Mouse (Mus musculus): ENCODE measurements at regions not wholly inside any gene's neighbourhood (a gene's known extent, or its start where the extent isn't known, plus 50 kb on each side); places are given as distances from the start of the nearest gene placed in this dataset.

DNA sequence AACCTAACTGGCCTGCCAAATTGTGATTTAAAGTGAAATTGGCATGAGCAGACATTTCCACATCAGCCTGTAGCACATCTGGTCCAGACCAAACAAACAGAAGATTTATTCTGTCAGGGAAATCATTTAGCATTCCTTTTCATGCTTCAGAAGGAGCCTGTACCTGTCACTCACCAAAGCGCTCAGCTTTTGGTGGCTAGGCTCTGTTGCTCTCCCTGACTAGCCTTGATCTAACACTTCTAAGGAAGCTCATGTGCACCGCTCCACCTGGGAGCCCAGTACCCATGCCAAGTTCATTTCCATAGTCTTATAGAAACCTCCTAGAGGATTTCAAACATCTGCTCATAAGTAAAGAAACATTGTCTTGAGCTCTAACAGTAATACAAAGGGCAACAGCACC lies 253.8 kb upstream of the Tfap2d start:
- Histone ChIP-seq H3K27ac (no peak overlapping the region), H3K4me3 (no peak overlapping the region)
- TF ChIP-seq CTCF (IDR thresholded peaks at IDR 0.05) = no peak
- intact Hi-C loops (cut with DNase I) = no loop called here
- no peak for DNase-seq (ENCODE audit: extremely low spot score in 1 of 2, low spot score in 2 of 2)

DNA sequence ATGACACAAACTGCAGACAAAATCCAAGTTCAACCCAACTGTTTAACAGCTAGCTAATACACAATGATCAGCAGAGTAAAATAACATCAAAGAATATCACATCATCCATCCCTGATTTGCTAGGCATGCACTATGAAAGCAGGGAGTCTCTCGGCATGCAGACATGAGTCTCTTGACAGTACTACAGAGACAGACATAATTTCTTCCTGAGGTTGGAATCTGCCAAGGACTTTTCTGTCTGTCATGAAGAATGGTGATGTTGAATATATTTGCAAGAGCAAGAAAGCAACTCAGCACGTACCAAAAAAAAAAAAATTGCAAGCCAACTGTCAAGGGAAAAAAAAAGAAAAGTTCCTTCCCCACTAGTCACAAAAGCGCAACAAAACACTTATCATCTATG lies 245.4 kb upstream of the Tfap2d start:
- Histone ChIP-seq H3K27ac (no peak overlapping the region), H3K4me3 (no peak overlapping the region)
- intact Hi-C loops (cut with DNase I) = no loop called here
- no peak for TF ChIP-seq CTCF (IDR thresholded peaks at IDR 0.05)
- DNase-seq (ENCODE audit: extremely low spot score in 1 of 2, low spot score in 2 of 2) = no peak

DNA sequence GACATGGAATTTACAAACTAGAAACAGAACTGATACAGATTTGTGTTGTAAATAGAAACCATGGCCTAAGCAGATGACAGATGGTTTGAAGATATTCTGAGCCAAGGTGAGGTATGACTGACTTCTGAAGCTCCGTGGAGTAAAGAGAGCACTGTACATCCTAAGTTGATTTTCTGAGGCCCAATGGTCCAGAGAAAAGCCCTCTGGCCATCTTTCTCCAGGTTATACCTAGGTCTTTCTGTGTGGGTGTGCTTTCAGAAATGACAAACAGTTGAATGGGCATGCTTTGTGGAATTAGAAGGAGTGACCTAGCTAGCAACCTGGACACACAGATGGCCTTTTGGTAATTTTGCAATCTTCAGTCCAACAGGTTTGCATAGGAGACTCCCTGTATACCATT lies 199.6 kb upstream of the Tfap2d start:
- Histone ChIP-seq H3K4me3 (no peak overlapping the region), H3K27ac (no peak overlapping the region)
- intact Hi-C loops (cut with DNase I) = no loop called here
- TF ChIP-seq CTCF (IDR thresholded peaks at IDR 0.05) = no peak
- DNase-seq (ENCODE audit: extremely low spot score in 1 of 2, low spot score in 2 of 2) = no peak

DNA sequence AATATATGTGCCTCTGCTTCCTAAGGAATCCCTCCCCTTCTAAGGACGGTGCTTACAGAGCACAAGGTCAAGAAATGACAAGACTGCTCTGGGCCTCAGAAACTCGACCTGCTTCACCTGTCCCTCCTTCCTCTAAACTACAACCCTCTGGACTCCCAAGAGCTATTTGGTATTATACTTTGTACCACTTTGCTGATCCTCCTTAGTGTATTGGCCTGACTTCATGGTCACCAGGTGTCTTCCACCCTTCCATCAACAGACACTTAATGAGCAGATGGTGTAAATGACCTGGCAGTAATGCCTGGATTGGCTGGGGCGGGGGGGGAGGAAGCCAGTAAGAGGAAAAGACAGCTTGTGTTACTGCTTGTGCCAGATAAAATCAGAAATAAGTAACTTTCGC lies 199.1 kb upstream of the Tfap2d start:
- intact Hi-C loops (cut with DNase I) = no loop called here
- Histone ChIP-seq H3K27ac (no peak overlapping the region), H3K4me3 (no peak overlapping the region)
- no peak for DNase-seq (ENCODE audit: extremely low spot score in 1 of 2, low spot score in 2 of 2)
- TF ChIP-seq CTCF (IDR thresholded peaks at IDR 0.05) = no peak

DNA sequence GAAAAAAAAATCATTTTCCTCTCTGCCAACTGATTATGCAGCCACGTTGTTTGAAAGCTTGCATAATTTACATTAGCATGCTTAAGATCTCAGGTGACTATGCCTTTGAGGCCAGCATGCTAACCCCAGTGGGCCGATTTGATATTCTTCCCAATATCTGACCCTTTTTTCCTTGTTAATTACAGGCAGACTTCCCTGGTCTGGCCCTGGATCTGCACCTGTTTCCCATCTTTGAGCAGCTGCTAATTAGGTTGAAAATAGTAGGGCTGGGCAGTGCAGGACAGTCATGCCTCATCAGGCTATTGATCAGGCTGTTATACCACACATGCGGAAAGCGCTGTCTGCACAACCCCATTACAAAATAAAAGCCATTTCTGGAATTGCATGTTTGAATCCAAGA lies 191.2 kb upstream of the Tfap2d start:
- DNase-seq (ENCODE audit: extremely low spot score in 1 of 2, low spot score in 2 of 2) = no peak
- Histone ChIP-seq H3K27ac (no peak overlapping the region), H3K4me3 (no peak overlapping the region)
- no peak for TF ChIP-seq CTCF (IDR thresholded peaks at IDR 0.05)
- intact Hi-C loops (cut with DNase I) = no loop called here

DNA sequence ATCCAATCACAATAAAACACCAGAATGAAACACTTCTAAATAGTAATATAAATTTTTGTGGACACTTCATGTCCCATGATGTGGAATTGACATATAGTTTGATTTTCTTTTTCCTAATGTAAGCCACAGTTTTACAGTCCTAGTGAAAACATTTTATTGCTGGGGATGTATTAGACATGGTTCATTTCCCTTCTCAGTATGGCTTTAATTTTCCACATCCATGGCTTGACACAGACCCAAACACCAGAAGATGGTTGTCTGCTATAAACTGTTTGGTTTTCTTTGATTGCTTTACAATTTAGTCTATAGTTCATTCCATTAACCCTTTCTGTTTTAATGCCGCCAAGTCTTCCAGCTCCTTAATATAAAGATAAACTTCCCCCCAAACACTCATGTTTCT lies 146.5 kb upstream of the Tfap2d start:
- no peak overlapping the region for H3K27ac ChIP-seq
- DNase-seq (ENCODE audit: extremely low spot score in 1 of 2, low spot score in 2 of 2) = no peak
- TF ChIP-seq CTCF (IDR thresholded peaks at IDR 0.05) = no peak
- intact Hi-C loops (cut with DNase I) = no loop called here
- no peak overlapping the region for H3K4me3 ChIP-seq

DNA sequence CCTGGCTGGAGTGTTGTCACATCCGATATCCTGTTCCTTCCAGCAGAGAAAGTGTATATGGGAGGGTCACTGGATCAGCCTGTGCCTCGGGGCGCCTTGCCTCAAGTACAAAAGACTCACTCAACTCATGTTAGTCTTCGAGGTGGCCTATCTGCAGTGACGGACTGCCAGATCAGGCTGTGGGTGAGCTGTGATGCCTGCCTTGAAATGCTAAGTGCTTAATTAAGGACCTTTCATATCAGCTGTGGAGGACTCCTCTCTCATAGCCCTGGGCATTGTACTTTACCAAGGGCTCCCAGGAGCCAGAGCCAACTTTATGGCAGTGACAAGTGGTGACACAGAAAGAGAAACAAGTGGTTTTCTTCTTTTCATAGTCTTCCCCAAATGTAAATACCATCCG lies 145.8 kb upstream of the Tfap2d start:
- Histone ChIP-seq H3K4me3 (no peak overlapping the region), H3K27ac (no peak overlapping the region)
- intact Hi-C loops (cut with DNase I) = no loop called here
- TF ChIP-seq CTCF (IDR thresholded peaks at IDR 0.05) = no peak
- no peak for DNase-seq (ENCODE audit: extremely low spot score in 1 of 2, low spot score in 2 of 2)

DNA sequence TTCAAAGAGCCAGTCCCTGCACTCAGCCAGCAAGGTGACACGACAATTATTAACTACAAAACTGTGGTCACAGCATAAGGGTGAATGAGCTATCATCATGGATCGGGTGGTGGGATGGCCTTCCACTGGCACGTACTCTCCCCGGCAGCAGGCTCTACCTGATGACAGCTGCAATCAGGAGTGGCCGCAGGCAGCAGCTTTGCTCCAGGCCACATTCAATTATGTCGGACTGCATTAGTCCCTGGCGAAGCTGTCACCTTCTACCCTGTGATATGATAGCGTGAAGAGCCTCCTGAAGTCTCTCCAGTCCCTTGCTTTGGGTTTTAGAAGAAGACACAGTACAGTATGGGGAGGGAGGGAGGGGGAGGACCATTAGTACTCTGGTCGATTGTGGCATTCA lies 141.4 kb upstream of the Tfap2d start:
- no peak overlapping the region for H3K27ac ChIP-seq
- no peak for TF ChIP-seq CTCF (IDR thresholded peaks at IDR 0.05)
- H3K4me3 ChIP-seq = no peak overlapping the region
- intact Hi-C loops (cut with DNase I) = no loop called here
- no peak for DNase-seq (ENCODE audit: extremely low spot score in 1 of 2, low spot score in 2 of 2)

DNA sequence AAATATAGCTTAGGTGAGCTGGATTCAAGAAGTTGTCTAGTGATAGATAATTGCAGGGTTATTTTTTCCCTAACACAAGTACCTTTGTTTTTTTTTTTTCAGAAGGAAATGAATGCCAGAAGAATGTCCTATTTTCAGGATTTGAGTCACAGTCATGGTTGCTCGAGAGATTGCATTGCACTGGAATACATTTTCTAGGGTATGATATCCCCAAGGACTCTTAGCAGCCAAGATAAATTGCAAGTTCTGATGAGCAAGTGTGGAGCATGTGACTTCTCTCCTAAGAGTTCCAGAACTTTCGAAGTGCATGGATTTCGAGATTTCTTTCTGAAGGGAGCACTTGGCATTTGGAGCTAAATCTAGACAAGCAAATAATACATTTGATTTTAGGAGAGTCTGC lies 140.9 kb upstream of the Tfap2d start:
- DNase-seq (ENCODE audit: extremely low spot score in 1 of 2, low spot score in 2 of 2) = no peak
- no peak for TF ChIP-seq CTCF (IDR thresholded peaks at IDR 0.05)
- intact Hi-C loops (cut with DNase I) = no loop called here
- no peak overlapping the region for H3K4me3 ChIP-seq
- H3K27ac ChIP-seq = no peak overlapping the region

DNA sequence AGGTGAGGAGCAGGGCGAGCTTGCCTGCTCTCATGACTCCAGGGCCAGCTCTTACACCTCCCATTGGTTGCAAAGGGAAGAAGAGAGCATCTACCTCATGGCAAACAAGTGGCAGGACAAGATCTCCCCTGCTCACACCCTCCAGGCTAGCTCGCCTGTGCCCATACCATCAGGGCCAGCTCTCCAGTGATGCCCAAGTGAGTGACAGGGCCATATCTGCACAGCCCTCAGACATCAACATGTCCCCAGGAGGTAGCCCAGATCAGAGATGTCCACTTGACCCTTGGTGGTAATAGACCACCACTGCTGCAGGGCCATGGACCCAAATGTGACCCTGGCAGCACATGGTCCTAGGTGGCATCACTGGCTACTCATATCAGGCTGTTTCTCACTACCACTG lies 133.9 kb upstream of the Tfap2d start:
- no peak for DNase-seq (ENCODE audit: extremely low spot score in 1 of 2, low spot score in 2 of 2)
- TF ChIP-seq CTCF (IDR thresholded peaks at IDR 0.05) = no peak
- Histone ChIP-seq H3K27ac (no peak overlapping the region), H3K4me3 (no peak overlapping the region)
- intact Hi-C loops (cut with DNase I) = no loop called here

DNA sequence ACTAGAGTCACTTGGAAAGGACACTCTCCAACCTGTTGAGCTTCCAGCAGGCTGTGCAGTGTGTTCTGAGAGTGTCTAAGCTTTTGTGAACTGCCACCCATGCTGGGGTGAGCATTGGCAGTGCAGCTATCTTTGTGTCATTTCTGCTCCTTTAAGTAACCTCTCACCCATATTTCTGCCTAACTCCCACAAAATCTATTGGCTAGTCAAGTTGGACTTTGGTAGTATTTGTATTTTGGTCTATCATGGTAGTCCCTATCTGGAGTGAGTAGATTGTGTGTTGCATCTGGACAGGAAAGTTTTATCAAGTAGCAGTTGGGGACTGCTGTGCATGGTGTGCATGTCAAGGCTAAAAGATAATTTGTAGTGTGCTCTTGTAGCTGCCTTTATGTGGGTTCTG lies 132.6 kb upstream of the Tfap2d start:
- intact Hi-C loops (cut with DNase I) = loop anchor here (10.0 kb wide), 1 partner anchor 385 kb away; no protein-coding TSS in a partner anchor
- H3K4me3 ChIP-seq = no peak overlapping the region
- no peak for DNase-seq (ENCODE audit: extremely low spot score in 1 of 2, low spot score in 2 of 2)
- H3K27ac ChIP-seq = no peak overlapping the region
- TF ChIP-seq CTCF (IDR thresholded peaks at IDR 0.05) = no peak

DNA sequence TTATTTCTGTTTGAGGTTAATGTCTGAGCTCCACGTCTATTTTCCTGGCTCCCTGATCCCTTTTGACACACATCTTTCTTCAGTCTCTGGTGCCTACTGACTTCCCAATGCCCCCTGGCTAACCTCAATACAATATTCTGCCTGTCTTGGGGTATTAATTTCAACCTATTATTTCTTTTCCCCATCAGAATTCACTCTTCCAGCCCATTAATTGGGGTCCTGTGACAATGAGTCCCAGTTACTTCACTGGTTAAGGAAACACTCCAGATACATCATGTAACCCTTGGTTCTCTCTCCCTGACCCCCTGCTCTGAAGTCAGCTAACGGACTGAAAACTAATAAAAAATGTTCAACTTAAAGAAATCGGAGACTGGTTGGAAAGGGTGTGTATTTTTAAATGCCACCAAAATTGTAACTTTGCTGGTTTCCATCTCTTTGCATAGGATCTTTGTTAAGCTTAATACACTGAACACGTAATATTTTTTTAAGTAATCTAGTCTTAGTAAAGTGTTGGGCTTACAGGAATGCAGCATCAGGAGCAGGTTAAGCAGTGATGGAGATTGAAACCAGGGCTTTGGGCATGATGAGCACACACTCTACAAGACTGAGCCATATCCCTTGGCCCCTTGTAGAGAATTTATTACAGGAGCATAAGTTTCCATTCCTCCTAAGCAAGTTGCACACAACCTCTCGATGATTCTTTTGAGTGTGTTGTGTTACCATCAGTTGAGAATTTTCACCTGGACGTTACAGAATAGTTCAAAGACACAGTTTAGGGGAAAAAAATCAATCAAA lies 128.8 kb upstream of the Tfap2d start:
- intact Hi-C loops (cut with DNase I) = loop anchor here (10.0 kb wide), 1 partner anchor 389 kb away; no protein-coding TSS in a partner anchor
- no peak for TF ChIP-seq CTCF (IDR thresholded peaks at IDR 0.05)
- Histone ChIP-seq H3K4me3 (no peak overlapping the region), H3K27ac (no peak overlapping the region)
- no peak for DNase-seq (ENCODE audit: extremely low spot score in 1 of 2, low spot score in 2 of 2)

DNA sequence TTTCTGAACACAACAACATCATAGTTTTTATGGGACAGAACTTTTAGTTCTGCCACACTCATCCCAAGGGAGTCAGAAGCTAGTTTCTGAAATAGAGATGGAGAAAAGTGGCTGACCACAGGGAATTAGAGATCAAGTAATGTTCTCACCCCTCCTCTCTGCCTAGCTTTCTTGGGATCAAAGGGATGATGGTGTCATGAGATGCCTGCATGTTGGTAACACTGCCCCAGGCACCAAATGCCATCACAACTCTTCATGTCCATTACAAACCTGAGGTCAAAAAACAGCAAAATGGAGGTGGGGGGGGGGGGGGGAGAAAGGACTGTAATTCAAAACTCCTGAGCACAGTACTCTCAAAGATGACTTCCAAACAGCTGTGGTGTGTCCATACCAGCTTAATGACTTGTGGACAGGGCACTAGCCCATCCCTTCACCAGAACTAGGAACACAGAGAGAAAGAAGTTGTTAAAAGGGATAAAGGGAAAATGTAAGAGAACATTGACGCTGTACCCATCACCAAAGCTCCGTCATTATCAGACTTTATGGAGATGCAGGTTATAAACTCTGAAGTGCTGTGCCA lies 127.9 kb upstream of the Tfap2d start:
- no peak for DNase-seq (ENCODE audit: extremely low spot score in 1 of 2, low spot score in 2 of 2)
- H3K27ac ChIP-seq = no peak overlapping the region

More for the DNA sequence above, 127.9 kb upstream of the Tfap2d start:
- intact Hi-C loops (cut with DNase I) = loop anchor here (10.0 kb wide), 1 partner anchor 390 kb away; no protein-coding TSS in a partner anchor
- H3K4me3 ChIP-seq = no peak overlapping the region
- TF ChIP-seq CTCF (IDR thresholded peaks at IDR 0.05) = no peak
